Mouse (Mus musculus) c-Kit-positive CD71-positive TER-119-positive erythroid progenitor cells, embryonic 14.5 days (primary cell): Measurements from ENCODE around the gene Palm.
"Not testable (repeated sequence)": the region's sequence is repeated elsewhere in the genome, so short reads cannot be mapped to it uniquely, and the experiment has no call there.

ENCODE experiments used
- DNase-seq: peaks from one replicate; pipeline ENCODE4 v3.0.0-alpha.2; 2013; ENCODE audit warnings: low spot score

The Palm gene

DNA sequence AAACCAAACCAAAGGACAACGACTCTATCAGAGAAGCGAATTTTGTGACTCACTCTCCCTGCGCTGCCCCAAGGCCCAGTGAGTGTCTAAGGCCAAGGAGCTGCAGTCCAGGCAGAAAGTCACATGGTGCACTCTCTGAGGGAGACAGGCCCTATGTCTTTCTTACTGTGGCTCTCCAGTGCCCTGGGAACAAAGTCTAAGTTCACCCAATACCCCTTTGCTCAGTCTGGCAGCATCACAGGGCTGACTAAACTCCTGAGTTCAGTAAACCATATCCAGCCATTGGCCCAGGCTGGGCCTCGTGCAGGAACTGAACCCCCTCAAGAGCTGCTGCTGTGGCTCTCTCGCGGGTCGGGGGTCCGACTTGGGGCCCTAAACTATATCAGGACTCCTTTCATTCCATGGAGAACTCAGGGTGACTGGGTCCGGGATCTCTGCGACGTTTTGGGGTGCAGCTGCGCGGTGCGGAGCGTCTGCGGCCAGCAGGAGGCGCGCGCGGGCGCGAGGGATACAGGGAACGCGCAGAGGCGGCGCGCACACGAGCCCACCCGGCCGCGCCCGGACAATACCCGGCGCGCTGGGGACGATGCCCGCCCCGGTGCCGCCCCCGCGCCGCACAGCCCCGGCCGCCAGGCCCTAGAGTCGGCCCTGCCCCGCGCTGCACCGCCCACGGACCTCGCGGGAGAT, at the start of gene Palm:
TSS of gene Palm (plus strand) at position 522 of the 687 bp plus-strand sequence.
- peak; percentile 47 for DNase-seq

DNA sequence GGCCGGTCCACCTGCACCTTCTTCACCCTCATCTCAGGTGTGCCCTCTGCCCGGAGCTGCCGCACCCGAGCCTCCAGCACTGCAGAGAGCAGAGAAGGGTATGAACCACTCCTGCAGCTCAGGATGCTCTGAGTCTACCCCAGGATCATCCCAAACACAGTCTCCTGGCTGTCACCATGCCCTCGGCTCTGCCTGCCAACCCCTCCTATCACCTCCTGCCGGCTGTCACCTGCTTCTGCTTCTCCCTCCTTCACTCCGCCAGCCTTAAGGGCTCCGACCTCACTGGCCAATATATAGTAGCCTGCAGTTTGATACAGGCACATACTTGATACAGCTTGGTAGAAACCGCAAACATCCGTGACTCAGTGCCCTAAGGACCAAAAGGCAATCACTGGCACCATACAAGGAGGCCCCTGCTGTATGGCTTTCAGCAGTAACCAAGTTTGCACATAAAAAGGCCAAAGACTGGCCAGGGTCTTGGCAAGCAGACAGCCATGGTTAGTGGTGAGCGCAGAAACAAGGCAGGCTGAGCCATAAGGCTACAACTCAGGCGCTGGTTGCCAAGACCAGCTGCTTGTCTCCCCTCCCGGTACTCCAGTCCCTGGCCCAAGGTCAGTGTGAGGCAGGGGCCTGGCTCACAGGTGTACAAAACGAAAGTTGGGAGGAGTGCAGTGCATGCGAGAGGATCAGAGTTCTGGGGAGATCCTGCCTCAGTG, 49.6 kb upstream of the Palm start:
- DNase-seq: no peak

DNA sequence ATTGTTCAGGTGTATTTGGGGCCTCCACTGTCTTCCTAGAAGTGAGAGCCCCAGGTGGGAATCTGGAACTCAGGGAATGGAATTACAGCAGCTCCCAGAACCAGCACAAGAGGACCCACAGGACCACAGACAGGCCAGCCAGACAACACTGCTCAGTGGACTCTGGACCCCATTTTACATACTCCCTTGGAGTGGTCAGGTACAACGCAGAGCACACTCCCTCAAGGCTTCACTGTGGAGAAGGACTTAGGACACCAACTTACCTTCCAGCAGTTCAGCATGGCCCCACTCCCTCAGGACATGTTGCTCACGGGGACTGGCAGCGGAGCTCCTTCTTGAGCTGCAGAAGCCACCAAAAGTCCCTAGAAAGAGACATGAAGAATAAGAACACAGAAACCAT, 48.0 kb upstream of the Palm start:
- DNase-seq: no peak

DNA sequence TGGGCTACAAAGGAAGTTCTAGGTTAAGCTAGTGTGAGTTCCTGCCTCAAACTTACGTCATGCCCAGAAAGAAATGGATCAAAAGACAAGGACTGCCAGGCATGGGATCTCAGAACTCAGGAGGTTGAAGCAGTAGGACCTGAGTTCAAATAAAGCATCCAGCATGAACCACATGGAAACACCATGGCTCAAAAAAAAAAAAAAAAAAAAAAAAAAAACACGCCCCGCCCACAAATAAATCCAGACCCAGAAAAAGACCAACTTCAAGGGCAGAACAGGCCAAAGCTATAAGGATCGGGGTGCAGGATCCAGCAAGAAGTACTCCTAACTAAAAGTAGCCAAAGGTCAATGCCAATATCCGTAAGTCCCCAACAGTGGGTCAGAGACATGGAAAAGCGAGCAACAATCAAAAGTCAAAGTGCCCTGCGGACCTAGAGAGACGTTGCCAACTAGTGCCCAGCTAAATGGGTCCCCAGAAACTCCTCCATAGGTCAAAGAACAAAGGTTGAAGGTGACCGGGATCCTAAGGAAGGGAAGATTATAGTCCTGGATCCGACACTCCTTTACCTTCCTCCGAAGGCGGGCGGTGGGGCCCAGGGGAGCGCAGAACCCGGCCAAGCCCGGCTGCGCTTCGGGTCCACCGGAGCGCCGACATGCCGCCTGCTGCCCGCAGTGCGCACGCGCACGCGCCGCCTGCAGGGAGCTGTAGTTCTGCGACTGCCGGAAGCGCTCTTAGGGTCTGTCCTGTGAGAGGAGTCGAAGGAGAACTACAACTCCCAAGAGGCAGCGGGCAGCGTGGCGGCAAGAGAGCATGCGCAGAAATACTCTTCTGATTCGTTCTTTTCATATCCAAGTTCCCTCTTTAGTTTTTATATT, 47.2 kb upstream of the Palm start, which contains the start of gene Polrmt:
TSS of gene Polrmt (minus strand) at position 684 of the 876 bp plus-strand sequence.
- DNase-seq: peak; percentile 96

DNA sequence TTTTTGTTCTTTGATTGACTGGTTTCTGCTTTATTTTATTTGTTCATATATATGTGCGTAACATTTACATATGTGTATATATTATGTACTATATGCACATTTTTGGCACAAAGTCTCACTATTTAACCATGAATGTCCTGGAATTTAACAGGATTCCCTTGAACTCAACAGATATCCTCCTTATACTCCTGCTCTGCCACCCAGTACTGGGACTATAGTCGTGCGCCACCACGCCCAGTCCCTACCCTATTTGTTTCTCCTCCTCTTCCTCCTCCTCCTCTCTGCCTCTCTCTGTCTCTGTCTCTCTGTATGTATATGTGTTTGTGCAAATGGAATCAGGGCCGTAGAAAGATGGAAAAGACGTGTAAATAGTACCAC, 46.6 kb upstream of the Palm start:
- DNase-seq: no peak

DNA sequence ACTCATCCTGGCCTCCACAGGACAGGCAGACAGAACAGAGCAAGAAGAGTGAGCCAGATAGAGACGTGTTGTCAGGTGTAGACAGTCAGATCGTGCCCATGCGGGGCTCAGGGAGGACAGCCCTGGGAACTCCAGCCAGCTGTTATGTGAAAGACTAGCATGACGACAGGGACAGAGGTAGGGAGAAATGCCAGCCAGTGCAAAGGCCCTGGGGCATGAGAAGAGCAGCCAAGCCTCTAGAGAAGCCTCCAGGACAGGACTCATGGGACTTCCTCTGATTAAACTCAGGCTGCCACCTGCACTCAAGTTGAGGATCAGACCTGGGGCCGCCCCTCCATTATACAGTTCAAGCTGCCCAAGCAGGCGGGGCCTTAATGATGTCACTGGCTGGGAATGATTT, 44.9 kb upstream of the Palm start:
- no peak for DNase-seq

DNA sequence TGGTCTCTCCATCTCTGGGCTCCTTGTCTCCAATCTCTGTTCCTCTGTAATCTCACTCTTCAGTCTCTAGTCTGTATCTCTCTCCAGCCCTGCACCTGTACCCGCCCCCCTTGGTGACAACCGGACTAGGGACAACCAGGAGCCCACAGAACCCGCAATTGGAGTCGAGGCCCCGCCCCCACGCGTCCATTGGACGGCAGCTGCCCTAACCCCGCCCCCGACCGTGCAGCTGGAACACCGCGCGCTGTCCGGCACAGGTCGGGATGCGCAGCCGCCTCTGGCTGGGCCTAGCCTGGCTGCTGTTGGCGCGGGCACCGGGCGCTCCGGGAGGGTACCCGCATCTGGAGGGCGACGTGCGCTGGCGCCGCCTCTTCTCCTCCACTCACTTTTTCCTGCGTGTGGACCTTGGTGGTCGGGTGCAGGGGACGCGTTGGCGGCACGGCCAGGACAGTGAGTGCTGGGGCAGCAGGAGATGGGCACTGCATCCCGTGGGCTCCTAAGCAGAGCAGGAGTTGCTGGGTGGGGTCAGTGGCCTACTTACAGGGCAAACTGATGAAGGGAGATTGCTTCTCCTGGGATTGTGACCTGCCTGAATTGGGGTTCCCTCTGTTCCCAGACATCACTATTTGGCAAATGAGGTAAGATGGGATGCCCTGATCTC, 38.4 kb upstream of the Palm start, which contains the start of gene Fgf22:
TSS of gene Fgf22 (plus strand) at position 221 of the 661 bp plus-strand sequence.
- DNase-seq: peak; percentile 49

DNA sequence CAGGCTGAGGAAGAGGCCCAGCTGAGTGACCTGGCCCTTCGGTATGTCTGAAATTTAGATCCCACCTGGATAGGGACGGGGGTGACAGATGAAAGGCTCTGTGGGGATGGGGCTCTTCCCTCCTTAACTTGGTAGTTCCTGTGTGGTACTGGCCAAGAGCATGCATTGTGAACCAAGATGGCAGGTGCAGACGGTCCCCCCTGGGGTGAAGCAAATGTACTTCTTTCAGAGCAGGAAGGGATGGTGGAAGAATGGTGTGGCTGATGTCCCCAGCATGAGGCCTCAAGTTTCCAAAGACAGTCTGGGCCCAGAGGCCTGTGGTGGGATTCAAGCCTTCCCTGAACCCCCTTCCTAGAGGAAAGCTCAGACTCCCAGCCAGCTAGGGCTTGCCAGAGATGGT, 37.5 kb upstream of the Palm start:
- DNase-seq: no peak

DNA sequence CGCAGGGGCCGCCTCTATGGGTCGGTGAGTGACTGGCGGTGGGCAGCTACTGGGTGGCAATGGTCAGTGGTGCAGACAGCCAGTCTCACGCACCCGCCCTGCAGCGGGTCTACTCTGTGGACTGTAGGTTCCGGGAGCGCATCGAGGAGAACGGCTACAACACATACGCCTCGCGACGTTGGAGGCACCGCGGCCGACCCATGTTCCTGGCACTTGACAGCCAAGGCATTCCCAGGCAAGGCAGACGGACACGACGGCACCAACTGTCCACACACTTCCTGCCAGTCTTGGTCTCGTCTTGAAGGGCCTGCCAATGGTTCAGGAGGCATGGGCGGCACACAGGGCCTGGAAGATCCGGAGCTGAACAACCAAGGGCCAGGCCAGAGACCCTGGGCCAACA, 36.7 kb upstream of the Palm start:
- DNase-seq: no peak

DNA sequence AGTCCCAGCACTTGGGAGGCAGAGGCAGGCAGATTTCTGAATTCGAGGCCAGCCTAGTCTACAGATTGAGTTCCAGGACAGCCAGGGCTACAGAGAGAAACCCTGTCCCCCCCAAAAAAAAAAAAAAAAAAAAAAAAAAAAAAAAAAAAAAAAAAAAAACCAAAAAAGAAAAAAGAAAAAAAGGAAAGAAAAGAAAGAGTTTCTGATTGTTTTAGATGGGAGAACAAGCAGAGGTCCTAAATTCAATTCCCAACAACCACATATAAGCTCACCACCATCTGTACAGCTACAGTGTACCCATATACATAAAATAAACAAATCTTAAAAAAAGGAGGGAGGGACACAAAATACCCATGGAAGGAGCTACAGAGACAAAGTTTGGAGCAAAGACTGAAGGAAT, 33.7 kb upstream of the Palm start:
- not testable (repeated sequence) for DNase-seq

DNA sequence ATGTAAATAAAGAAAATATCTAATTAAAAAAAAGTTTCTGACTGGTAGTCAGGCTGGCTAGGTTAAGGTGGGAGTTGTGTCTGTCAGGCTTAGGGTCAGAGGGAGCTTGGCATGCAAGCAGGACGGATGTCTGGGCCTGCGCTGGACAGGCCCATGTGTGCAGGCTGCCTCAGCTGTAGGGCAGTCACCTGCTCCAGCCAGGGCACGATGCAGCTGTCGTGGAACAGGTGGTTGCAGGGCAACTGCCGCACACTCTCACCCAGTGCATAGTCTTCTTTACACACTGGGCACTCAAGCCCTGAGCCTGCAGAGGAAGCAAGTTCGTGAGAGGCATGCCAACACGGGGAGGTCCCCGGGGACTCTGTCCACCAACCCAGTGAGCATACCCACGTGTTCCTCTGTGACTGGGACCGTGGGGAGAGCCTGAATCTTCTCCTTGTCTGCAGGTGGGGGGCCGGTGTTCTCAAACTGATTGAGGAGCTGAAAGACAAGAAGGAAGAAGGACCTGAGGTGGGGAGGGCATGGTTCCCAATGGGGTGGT, 32.7 kb upstream of the Palm start:
- DNase-seq: no peak

DNA sequence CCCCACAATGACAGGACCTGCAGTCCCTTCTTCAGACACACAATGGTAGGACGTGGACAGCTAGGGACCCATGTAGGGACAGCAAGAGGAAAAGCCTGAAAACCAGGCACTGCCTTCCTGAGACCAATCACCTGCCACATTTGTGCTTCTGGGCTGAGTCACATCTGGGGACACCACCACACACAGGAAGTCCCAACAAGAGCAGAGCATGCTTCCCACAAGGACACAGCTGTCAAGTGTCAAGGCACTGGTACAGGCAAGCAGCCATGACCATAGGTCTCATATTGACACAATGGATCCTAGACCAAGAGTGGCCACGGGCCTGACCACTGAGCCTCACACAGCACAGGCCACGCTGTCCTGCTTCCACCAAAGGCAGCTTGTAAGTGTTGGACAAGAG, 30.5 kb upstream of the Palm start:
- DNase-seq: no peak

DNA sequence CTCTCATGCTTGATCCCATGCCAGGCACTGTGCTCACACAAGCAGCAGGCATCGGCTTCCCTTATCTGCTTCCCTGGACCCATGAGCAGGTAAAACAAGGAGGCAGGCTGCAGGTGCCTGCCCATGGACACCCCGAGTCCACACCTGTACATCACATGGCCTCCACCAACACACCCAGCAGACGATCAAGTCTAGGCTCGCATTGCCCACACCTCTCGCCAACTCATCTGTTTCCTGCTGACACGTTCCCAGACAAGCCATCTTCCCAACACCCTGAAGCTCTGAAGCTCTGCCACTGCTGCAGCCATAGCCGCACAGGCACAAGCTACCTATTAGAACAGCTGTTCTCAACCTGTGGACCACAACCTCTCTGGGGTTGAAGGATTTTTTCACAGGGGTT, 29.1 kb upstream of the Palm start:
- no peak for DNase-seq

DNA sequence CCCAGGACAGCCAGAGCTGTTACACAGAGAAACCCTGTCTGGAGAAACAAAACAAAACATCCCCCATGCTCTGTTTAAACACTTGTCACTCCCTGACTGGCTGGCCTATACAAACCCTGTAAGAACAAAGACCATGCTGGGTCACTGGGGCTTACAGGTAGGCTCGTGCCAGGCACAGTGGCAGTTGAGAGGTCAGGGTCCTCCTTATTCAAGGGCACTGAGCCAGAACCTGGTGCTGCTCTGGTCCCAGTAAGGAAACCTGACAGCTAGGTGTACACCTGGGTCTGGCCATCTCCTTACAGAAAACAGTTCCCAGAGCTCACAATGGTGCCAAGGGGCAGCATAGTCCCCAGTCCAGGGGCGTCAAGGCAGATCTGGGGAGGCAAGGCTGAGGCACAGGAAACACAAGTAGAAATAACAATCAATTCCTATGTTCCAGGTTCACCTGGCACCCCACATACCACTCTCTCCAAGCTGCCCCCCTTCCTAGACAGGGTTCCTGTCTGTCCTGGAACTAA, 28.1 kb upstream of the Palm start:
- no peak for DNase-seq

DNA sequence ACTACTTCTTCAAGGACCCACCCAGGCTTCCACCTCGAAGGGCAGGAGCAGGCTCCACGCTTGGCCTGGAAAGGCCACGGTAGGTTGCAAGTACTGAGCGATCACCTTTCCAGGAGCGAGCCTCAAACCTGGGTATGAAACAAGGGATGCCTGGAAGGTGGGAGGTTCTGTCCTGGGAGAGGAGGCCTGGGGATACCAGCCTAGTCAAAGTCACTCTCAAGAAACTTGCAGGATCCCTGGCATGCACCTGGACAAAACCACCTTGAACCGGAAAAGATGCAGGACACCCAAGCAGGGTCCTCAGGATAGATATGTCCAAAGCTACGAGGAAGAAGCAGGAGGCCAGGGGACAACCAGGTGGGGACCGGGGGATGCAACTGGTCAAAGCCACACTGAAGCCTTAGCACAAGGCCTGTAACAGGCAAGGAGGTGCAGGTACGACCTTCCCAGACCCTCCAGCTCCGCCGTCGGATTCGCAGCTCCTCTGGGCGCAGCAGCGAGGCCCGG, 27.3 kb upstream of the Palm start:
- no peak for DNase-seq

DNA sequence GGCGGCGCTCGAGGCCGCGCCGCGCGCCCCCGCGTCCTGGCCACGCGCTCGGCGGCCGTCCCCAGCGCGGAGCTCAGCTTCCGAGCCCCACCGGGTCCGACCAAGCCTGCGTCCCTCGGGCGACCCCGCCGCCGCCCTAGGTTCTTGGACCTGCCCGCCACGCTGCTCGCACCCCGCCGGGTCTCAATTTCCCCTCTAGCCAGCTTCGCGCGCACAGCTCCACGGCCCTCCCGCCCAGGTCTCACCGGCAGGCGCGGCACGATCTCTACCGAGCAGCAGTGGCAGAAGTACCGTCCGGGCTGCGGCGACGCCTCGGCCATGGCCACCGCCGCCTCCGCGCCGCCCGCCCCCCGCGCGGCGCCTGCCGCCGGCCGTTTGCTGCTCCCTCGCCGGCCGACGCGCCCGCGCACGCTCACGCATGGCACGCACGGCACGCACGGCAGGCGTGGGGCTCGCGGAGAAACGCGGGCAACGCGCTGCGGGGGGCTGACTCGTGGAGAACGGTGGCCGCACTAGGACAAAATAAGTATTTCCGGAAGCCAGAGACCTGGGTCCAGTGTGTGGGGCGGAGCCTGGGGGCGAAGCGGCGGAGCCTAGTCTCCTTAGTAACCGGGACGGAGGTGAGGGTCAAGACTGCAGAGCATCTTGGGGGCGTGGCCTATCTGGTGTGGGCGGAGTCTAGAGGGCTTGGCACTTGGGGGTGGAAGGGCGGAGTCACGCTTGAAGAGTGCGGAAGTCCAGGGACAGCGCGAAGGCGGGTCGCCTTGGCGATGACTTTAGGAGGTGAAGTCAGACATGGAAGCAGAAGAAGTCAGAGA, 26.7 kb upstream of the Palm start, which contains the start of gene Rnf126:
TSS of gene Rnf126 (minus strand) at position 445 of the 818 bp plus-strand sequence.
- peak; percentile 100 for DNase-seq

DNA sequence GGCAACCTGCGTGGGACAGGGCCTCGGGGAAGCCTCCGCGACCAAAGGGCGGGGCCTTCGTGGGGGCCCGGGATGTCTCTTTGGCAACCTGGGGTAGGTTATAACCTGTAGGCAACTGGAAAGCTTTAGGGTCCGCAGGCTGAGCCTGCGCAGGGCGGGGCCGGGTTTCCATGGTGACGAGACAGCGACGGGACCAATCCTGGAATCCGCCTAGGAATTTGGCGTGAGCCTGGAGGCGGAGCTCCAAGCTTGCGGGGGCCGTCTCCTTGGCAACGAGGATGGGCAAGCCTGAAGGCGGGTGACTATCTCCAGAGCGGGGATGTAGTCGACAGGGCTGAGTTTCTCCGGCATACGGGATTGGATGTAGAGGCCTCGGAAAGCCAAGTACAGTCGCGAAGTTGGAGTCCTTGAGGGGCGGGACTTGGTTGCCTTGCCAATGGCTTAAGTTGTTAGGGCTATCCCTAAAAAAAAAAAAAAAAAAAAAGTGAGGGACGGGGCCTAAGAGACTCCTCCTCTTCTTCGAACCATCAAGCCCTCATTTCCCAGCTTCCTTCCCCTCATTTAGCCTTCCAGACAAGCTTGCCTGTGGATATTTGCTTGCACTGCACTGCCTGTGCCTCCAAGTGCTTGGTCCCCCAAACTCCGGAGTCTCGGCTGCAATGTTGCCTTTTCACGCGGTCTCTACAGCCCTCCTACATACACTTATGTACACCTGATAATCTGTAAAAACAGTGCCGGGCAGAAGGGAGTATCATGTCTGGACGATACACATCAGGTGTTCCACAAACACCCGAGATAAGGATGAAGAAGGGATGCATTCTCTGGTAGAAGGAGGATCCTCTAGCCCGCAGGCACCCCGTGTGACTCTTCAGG, 25.8 kb upstream of the Palm start:
- DNase-seq: peak; percentile 71

DNA sequence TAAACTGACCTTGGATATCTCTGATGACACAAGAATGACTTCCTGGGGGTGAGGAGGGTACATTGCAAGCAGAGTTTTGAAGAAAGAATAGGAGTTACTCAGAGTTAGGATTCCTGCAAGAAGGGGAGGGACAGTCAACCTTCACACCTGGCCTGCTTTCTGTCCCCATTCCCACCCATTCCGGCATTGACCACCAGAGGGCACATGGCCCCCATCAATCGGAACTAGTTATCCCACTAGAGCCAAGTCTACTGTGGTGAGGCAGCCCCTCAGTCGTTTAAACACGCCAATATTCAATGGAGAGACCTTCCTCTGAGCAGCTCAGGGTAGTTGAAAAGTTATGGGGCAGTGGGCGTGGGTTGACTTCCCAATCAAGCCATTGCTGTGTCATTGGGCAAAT, 25.0 kb upstream of the Palm start:
- DNase-seq: peak; percentile 63

DNA sequence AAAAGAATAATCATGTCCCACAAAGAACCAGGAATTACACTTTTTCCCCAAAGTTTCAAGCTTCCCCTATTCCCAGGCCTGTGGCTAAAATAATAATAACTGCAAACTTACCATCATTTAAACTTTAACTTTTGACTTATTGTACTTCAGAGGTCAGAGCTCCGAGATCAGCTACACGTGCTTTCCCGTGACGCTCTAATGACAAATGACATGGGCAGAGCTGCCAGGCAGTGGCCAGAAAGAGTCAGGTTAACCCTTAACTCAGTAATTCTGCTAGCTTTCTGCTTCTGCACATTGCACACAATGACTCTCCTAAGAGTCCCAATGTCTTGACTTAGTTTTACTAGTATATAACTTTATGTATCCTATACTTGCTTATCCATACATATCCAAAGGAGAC, 24.0 kb upstream of the Palm start:
- DNase-seq: no peak
